Mouse (Mus musculus) liver, postnatal 0 days (tissue): ENCODE measurements at regions not wholly inside any gene's neighbourhood (a gene's known extent, or its start where the extent isn't known, plus 50 kb on each side); places are given as distances from the start of the nearest gene placed in this dataset.

Source experiments
- CTCF ChIP-seq: sonication (generic); IDR thresholded peaks from 2 replicates; pipeline ENCODE4 v1.5.1; 2016; ENCODE audit warnings: antibody characterized with exemption, low read depth
- EP300 ChIP-seq: IDR thresholded peaks from 2 replicates; pipeline ENCODE4 v1.6.1; 2016; ENCODE audit warnings: antibody characterized with exemption, low read depth, mild to moderate bottlenecking

DNA sequence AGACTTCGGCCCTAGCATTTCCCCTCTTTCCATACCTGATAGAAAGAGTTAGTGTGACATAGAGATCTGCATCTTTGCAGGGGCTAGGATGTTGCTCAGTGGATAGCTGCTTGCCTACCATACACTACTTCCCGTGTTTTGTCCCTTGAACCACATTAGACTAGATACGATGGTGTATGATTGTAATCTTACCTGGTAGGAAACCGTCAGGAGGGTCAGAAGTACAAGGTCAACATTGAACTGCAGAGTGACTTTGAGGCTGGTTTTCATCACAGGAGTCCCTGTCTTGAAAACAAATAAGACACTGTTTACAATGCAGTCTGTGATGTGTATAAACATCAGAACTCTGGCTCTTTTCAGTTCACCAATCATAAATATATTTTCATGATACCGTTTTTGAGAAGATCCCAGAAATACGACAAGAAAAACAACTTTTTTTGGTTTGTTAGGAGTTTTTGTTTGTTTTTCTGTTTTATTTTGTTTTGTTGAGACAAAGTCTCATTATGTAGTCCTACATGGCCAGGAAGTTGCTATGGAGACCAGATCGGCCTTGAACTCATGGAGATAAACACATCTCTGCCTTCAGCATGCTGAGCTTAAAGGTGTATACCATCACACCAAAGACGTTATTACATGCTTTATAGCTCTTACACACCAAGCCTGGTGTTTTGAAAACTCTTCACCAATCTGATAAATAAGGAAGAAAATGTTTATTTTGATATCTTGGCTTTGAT is 81.2 kb upstream of the Dpyd start:
- TF ChIP-seq CTCF: no peak
- TF ChIP-seq EP300: no peak
